Mouse (Mus musculus) heart, postnatal 0 days (tissue): ENCODE measurements around the gene Igdcc4.

ENCODE experiments used
- CTCF ChIP-seq: IDR thresholded peaks from 2 replicates; pipeline ENCODE4 v1.5.1; 2016; ENCODE audit warnings: antibody characterized with exemption, control low read depth, low read depth
- EP300 ChIP-seq: IDR thresholded peaks from 2 replicates; pipeline ENCODE4 v1.6.1; 2016; ENCODE audit warnings: antibody characterized with exemption, low read depth

- TF ChIP-seq CTCF (no peak), EP300 (no peak)
Observed at GRCm38 (mm10) chr9:65140491-65140890, 39.2 kb downstream of the Igdcc4 start.
